Comparison of ENCODE assay signal across 8 mouse cellular contexts in the genomic region with DNA sequence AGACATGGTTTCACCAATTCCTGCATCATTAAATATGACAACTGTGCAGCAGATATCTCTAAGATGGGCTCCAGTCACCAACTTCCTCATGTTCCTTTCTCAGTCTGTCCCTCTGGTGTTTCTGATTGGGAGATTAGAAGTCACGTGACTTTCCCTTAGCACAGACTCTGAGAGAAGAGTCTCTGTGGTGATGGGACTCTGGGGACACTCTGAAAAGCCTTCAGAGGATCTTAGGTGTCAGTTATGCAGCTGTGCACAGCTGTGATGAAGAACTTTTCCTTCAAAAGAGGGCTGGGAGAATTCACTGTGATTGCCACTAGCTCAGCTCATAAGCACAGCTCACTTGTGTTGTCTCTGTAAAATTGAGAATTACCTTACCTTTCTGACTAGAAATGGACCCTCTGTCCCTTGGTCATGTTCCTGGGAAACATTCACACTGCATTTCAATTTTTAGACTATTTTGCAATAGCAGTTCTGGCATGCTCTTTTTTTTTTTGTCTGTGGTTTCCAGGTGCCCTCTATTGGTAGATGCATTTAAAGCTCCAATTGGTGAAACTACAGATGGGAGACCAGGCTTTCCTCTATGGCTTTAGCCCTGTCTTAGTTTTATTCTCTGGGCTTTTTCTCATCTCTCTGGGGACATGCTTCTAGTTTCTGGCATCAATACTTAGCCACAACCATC. TPM values are rescaled to one million over a fixed set of nuclear protein-coding genes. Genes with fewer than 3 reads are reported as not detected.
DNase-seq lines count a peak whose midpoint lies in the region; ATAC-seq lines count a peak whose summit lies in the region.

No protein-coding gene starts in this region.

- no peaks in the 10 kb centered on the region for H3K9me3 ChIP-seq in heart, embryonic 12.5 days (replicated peaks)
- H3K9me3 ChIP-seq in midbrain, embryonic 10.5 days (replicated peaks) = no peaks in the 10 kb centered on the region

- no peak overlapping the region for H3K4me3 ChIP-seq in heart, embryonic 12.5 days
- no peak overlapping the region for H3K4me3 ChIP-seq in midbrain, embryonic 10.5 days

- no peaks in the 10 kb centered on the region for H3K27me3 ChIP-seq in heart, embryonic 12.5 days (replicated peaks)
- no peaks in the 10 kb centered on the region for H3K27me3 ChIP-seq in midbrain, embryonic 10.5 days (ENCODE audit: low read depth, poor library complexity, severe bottlenecking)

- H3K9ac ChIP-seq in heart, embryonic 12.5 days = no peak overlapping the region

- no peak for ATAC-seq in heart, embryonic 12.5 days (ENCODE audit: insufficient number of reproducible peaks, low FRiP score)

- no peak overlapping the region for H3K27ac ChIP-seq in heart, embryonic 12.5 days (ENCODE audit: poor library complexity, severe bottlenecking)
- no peak overlapping the region for H3K27ac ChIP-seq in midbrain, embryonic 10.5 days (replicated peaks)

- H3K4me2 ChIP-seq in heart, embryonic 12.5 days = no peak overlapping the region

- WGBS in heart, embryonic 12.5 days = 38% methylated on average over 1 of the region's 1 CpGs
- 66% methylated on average over 1 of the region's 1 CpGs for WGBS in midbrain, embryonic 10.5 days

- H3K4me1 ChIP-seq in heart, embryonic 12.5 days (replicated peaks) = no peaks in the 10 kb centered on the region
- H3K4me1 ChIP-seq in midbrain, embryonic 10.5 days = no peaks in the 10 kb centered on the region

- DNase-seq in heart, adult 11 months = peak; percentile 94
- peak; percentile 8 for DNase-seq in testis, postnatal 14 days (ENCODE audit: low spot score)
- DNase-seq in testis, postnatal 10 days (ENCODE audit: low spot score) = no peak
- DNase-seq in fibroblast of lung, adult 2 months (ENCODE audit: low read depth) = peak; percentile 30
- DNase-seq in retina, postnatal 1 day = peak; percentile 16
- no peak for DNase-seq in urinary bladder, postnatal 25 days (ENCODE audit: low spot score)
- DNase-seq in midbrain, embryonic 10.5 days (ENCODE audit: low spot score) = no peak

- no peaks in the 10 kb centered on the region for H3K36me3 ChIP-seq in heart, embryonic 12.5 days
- no peaks in the 10 kb centered on the region for H3K36me3 ChIP-seq in midbrain, embryonic 10.5 days

RNA-seq across cellular contexts. Expression of a gene that starts 56.4 kb away (rescaled TPM):
- polyA plus RNA-seq in heart, embryonic 12.5 days (2016; fragmentation: Nextera tagmentation; extraction: Ambion mirVana) = 48.0 and 49.0 TPM in 2 replicates
- 44.5 and 66.7 TPM in 2 replicates for polyA plus RNA-seq in midbrain, embryonic 10.5 days (2016; fragmentation: Nextera tagmentation; extraction: Ambion mirVana)

Comparison
In these comparisons a context has a peak if more than half of its experiments do, and no peak if none do; other contexts are left out.
1. DNase-seq: peak in heart, adult 11 months (single experiment), testis, postnatal 14 days (single experiment), fibroblast of lung, adult 2 months (single experiment) and retina, postnatal 1 day (single experiment); none in testis, postnatal 10 days (single experiment), urinary bladder, postnatal 25 days (single experiment) and midbrain, embryonic 10.5 days (single experiment).